Mouse (Mus musculus): ENCODE measurements around the gene Slc16a9. TPM values are rescaled to one million over a fixed set of nuclear protein-coding genes. Genes with fewer than 3 reads are reported as not detected.

Slc16a9 gene
- polyA plus RNA-seq, 1 experiment, result 3.7 TPM

- no peaks in the 10 kb centered on the region for H3K4me1 ChIP-seq (ENCODE audit: control insufficient read depth, insufficient read depth, low read length)
- no peaks in the 10 kb centered on the region for H3K27me3 ChIP-seq (ENCODE audit: control insufficient read depth, insufficient read depth, low read length)
- no peak for TF ChIP-seq CTCF (IDR thresholded peaks at IDR 0.05; ENCODE audit: borderline replicate concordance, insufficient read depth, low read depth, low read length)
- no peak for TF ChIP-seq POLR2A (IDR thresholded peaks at IDR 0.05; ENCODE audit: borderline replicate concordance, insufficient read depth, low read length)
- no peak overlapping the region for H3K4me3 ChIP-seq (replicated peaks; ENCODE audit: insufficient read depth, low read depth, low read length)
- no peak overlapping the region for H3K27ac ChIP-seq (ENCODE audit: insufficient read depth, low read length)
- DNase-seq, result no peak
- 61% methylated on average over 9 of the region's 9 CpGs for WGBS
Observed at GRCm38 (mm10) chr10:70328139-70328538, 83.2 kb downstream of the Slc16a9 start.

Other genes with a start within 250 kb of the Slc16a9 start
- gene Ccdc6, start 148.0 kb upstream of the Slc16a9 start, polyA plus RNA-seq (2012; rRNA removed), result 28.0 and 31.7 TPM in 2 replicates
- gene Mrln, start 40.4 kb upstream of the Slc16a9 start, polyA plus RNA-seq (2012; rRNA removed), result 13.1 and 16.3 TPM in 2 replicates
- gene Fam13c, start 195.4 kb downstream of the Slc16a9 start, polyA plus RNA-seq (2012; rRNA removed), result 20.8 and 22.3 TPM in 2 replicates